Mouse (Mus musculus): ENCODE measurements at regions not wholly inside any gene's neighbourhood (a gene's known extent, or its start where the extent isn't known, plus 50 kb on each side); places are given as distances from the start of the nearest gene placed in this dataset.

DNA sequence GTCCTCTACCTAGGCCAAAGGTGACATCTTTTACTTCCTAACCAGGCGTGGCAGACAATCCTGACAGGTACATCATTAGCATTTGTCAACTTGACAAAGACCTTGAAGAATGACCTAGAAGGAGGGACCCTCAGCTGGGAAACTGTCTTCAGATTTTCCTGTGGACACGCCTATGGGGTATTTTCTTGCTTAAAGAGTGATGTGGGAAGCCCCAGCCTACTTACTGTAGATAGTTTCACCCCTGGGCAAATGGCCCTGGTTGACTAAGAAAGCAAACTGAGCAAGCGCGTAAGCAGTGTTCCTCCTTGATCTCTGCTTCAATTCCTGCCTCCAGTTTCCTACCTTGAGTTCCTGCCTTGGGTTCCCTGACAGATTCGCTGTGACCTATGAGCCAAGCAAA lies 106.7 kb upstream of the Tle3 start:
- TF ChIP-seq CTCF (IDR thresholded peaks at IDR 0.05; ENCODE audit: borderline replicate concordance, insufficient read depth, low read depth, low read length), result no peak
- no peak for TF ChIP-seq POLR2A (IDR thresholded peaks at IDR 0.05; ENCODE audit: borderline replicate concordance, insufficient read depth, low read length)

Measured in cerebellum, adult 2 months (tissue).